ENCODE assay signal across 11 mouse cellular contexts in the genomic region with DNA sequence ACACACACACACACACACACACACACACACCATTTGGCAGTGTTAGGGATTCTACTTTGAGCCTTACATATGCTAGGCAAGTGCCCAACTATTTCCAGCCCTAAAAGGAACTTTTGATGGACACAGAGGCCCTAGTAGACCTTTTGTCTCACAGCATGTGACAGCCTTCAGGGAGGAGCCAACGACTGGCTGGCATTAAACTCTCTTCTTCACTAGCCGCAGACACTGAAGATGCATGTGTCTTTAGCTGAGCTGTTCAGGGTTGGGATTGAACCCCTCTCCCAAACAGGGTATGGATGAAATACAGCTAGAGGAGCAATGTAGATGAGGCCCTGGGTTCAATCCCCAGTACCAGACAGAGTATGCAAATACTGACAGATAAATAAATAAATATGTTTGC.
DNase-seq lines count a peak whose midpoint lies in the region; ATAC-seq and TF ChIP-seq lines count a peak whose summit lies in the region.
"Had no signal": no experiment of that assay in that cellular context is flagged by ENCODE, and none has a peak within 500 bp of the region (broad histone marks: within the 10 kb centered on the region; RNA-seq: fewer than 3 reads in every experiment).

No protein-coding gene starts in this region.

- peaks cover 5% of the 10 kb centered on the region; the same call in 1 of the 2 replicates for H3K36me3 ChIP-seq in spleen, adult 2 months (ENCODE audit: control insufficient read depth, insufficient read depth, low read length)
- no peaks in the 10 kb centered on the region for H3K36me3 ChIP-seq in intestine, embryonic 15.5 days
- H3K36me3 ChIP-seq: limb, embryonic 15.5 days had no signal

- WGBS in spleen, adult 2 months = 64% methylated on average over 2 of the region's 2 CpGs
- WGBS in intestine, embryonic 15.5 days = 40% methylated on average over 2 of the region's 2 CpGs
- 44% methylated on average over 2 of the region's 2 CpGs for WGBS in cerebellum, adult 2 months

- peak; percentile 93 for DNase-seq in heart, adult 11 months
- no peak for DNase-seq in heart, postnatal 36 days
- DNase-seq in spleen, adult 2 months (ENCODE audit: low read depth in 1 of 2, low spot score in 2 of 2) = no peak
- DNase-seq in spleen, postnatal 14 days (ENCODE audit: low spot score in 2 of 2) = no peak
- no peak for DNase-seq in left cerebral cortex, postnatal 4 days
- DNase-seq in cerebellum, adult 2 months = no peak
- DNase-seq: thymus, adult 2 months had no signal

- H3K4me2 ChIP-seq in intestine, embryonic 15.5 days (replicated peaks) = peak overlapping the region; percentile 67; the same call in 1 of the 2 replicates

- ATAC-seq in intestine, embryonic 15.5 days = no peak
- no peak for ATAC-seq in inflammation-experienced regulatory T-cells, adult 6 months

- intact Hi-C loops in heart, postnatal 36 days (cut with DNase I) = loop anchor here (2.0 to 5.0 kb wide), 2 partner anchors 62 to 429 kb away; partner anchors contain the start of gene Foxp1
- intact Hi-C loops in left cerebral cortex, postnatal 4 days (cut with DNase I) = no loop called here

- H3K27me3 ChIP-seq in spleen, adult 2 months (ENCODE audit: control insufficient read depth, insufficient read depth, low read length) = no peaks in the 10 kb centered on the region
- H3K27me3 ChIP-seq in intestine, embryonic 15.5 days (replicated peaks) = no peaks in the 10 kb centered on the region
- no peaks in the 10 kb centered on the region for H3K27me3 ChIP-seq in cerebellum, adult 2 months (ENCODE audit: control insufficient read depth, insufficient read depth, low read length)
- H3K27me3 ChIP-seq: limb, embryonic 15.5 days had no signal

- no peak for TF ChIP-seq POLR2A in spleen, adult 2 months (IDR thresholded peaks at IDR 0.05; ENCODE audit: low read depth, low read length)
- TF ChIP-seq POLR2A in cerebellum, adult 2 months (IDR thresholded peaks at IDR 0.05; ENCODE audit: borderline replicate concordance, insufficient read depth, low read length) = no peak

- 0 out of 2 replicates have a peak overlapping the region, but pooled peaks have one; percentile 9 for H3K4me3 ChIP-seq in spleen, adult 2 months (ENCODE audit: extremely low read depth, insufficient read depth, insufficient read length)
- no peak overlapping the region for H3K4me3 ChIP-seq in intestine, embryonic 15.5 days (replicated peaks)
- H3K4me3 ChIP-seq in cerebellum, adult 2 months (replicated peaks; ENCODE audit: insufficient read depth, low read depth, low read length) = no peak overlapping the region
- H3K4me3 ChIP-seq: limb, embryonic 15.5 days had no signal

- no peaks in the 10 kb centered on the region for H3K9me3 ChIP-seq in intestine, embryonic 15.5 days
- H3K9me3 ChIP-seq: limb, embryonic 15.5 days had no signal

- H3K9ac ChIP-seq in intestine, embryonic 15.5 days = no peak overlapping the region
- H3K9ac ChIP-seq: hindbrain, embryonic 14.5 days; limb, embryonic 15.5 days had no signal

- peaks cover 8% of the 10 kb centered on the region; the same call in 1 of the 2 replicates for H3K4me1 ChIP-seq in spleen, adult 2 months (ENCODE audit: control insufficient read depth, insufficient read depth, insufficient read length)
- peaks cover 31% of the 10 kb centered on the region for H3K4me1 ChIP-seq in intestine, embryonic 15.5 days (replicated peaks)
- no peaks in the 10 kb centered on the region for H3K4me1 ChIP-seq in cerebellum, adult 2 months (ENCODE audit: control insufficient read depth, insufficient read depth, low read length)

- no peak overlapping the region for H3K27ac ChIP-seq in spleen, adult 2 months (ENCODE audit: insufficient read depth, low read length)
- H3K27ac ChIP-seq in intestine, embryonic 15.5 days = peak overlapping the region; percentile 37
- no peak overlapping the region for H3K27ac ChIP-seq in cerebellum, adult 2 months (ENCODE audit: insufficient read depth, low read length)
- H3K27ac ChIP-seq: hindbrain, embryonic 14.5 days had no signal

- no peak for TF ChIP-seq CTCF in spleen, adult 2 months (IDR thresholded peaks at IDR 0.05; ENCODE audit: extremely low read depth, insufficient read depth, insufficient read length, insufficient replicate concordance)
- no peak for TF ChIP-seq CTCF in cerebellum, adult 2 months (IDR thresholded peaks at IDR 0.05; ENCODE audit: borderline replicate concordance, insufficient read depth, low read depth, low read length)
